In the genomic region with DNA sequence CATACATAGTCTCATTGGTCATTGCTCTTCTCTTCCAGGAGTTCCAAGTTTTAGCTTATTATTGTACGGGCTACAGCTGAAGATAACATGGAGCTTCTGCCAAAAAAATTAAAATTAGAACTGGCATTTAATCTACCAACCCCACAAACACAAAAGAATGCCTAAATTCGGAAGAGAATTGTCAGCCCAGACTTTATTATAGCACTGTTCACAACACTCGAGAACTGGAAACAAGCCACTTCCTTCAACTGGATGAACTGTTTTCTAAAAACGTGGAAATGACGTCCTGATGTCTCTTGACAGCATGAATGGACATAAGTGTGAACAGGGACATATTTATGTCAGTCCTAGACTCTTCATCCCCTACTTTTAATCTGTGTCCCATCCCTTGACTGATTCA, we compare ENCODE assay signal across 14 mouse cellular contexts. TPM values are rescaled to one million over a fixed set of nuclear protein-coding genes. Genes with fewer than 3 reads are reported as not detected.
"Had no signal": no experiment of that assay in that cellular context is flagged by ENCODE, and none has a peak within 500 bp of the region (broad histone marks: within the 10 kb centered on the region; RNA-seq: fewer than 3 reads in every experiment).

No protein-coding gene starts in this region.

- DNase-seq: lung, adult 18-20 months; lung, embryonic 14.5 days; lung, postnatal 10 days; lung, postnatal 4 days; midbrain, embryonic 14.5 days; retina, postnatal 1 day; right cerebral cortex, postnatal 14 days; spleen, adult 18-20 months; thymus, adult 18-20 months; thymus, postnatal 14 days; thymus, postnatal 36 days had no signal

- ATAC-seq: midbrain, embryonic 16.5 days had no signal

RNA-seq across cellular contexts. Expression of a gene that starts 1.4 kb away (rescaled TPM):
- total RNA-seq: megakaryocyte, adult 5-6 weeks; megakaryocyte-erythroid progenitor cell, adult 5-6 weeks had no signal

RNA-seq across cellular contexts. Expression of a gene that starts 10.0 kb away (rescaled TPM):
- total RNA-seq: megakaryocyte, adult 5-6 weeks; megakaryocyte-erythroid progenitor cell, adult 5-6 weeks had no signal

RNA-seq across cellular contexts. Expression of a gene that starts 11.6 kb away (rescaled TPM):
- total RNA-seq: megakaryocyte, adult 5-6 weeks; megakaryocyte-erythroid progenitor cell, adult 5-6 weeks had no signal

RNA-seq across cellular contexts. Expression of a gene that starts 25.2 kb away (rescaled TPM):
- total RNA-seq: megakaryocyte, adult 5-6 weeks; megakaryocyte-erythroid progenitor cell, adult 5-6 weeks had no signal

RNA-seq across cellular contexts. Expression of a gene that starts 29.2 kb away (rescaled TPM):
- total RNA-seq: megakaryocyte, adult 5-6 weeks; megakaryocyte-erythroid progenitor cell, adult 5-6 weeks had no signal
